Mouse (Mus musculus) monocyte, adult 2 months (primary cell): ENCODE data around the gene Tmem33.

Experiments used
- DNase-seq, 2 experiments: peaks; one replicate each; pipeline ENCODE4 v3.0.0; 2022; ENCODE audit warnings: low spot score in 2 of 2, low read depth in 1 of 2

Tmem33 gene

DNA sequence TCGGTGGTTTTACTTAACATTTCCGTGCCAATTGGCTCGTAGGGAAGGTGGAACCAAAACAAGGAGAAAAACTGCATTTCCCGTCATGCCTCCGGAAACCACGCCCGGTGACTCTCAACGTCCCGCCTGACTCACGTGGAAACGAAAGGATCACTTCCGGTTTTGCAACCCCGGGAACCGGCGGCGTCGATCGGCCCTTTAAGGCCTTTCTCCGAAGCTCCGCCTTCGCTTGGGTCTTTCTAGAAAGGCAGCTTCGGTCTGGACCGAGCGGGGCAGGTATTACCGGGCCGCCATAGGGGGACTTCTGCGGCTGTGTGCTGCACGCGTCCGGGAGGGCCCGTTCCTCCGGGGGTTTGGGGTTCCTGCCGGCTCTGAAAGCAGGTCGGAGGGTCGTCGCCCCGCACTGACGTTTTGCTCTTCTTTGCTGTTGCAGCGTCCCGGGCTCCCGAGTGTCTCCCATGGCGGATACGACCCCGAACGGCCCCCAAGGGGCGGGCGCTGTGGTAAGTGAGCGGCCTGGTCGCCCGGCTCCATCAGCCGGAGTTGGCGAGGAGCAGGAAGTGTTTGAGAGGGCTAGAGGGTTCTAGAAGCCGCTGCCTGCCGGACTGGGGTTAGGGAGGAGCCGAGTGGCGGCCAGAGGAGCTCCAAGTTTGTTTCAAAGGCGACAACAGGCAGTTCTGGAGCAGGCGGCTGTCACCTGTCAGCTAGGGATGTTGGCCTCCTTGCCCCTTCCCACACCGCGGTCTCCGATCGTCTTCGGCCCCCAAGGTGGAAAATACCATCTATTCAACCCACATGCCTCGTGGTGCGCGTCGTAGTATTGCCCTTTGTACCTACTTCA is at the start of gene Tmem33:
TSS of gene Tmem33 (plus strand) at position 35 of the 841 bp plus-strand sequence.
- DNase-seq, result peak; percentile 86 to 89

DNA sequence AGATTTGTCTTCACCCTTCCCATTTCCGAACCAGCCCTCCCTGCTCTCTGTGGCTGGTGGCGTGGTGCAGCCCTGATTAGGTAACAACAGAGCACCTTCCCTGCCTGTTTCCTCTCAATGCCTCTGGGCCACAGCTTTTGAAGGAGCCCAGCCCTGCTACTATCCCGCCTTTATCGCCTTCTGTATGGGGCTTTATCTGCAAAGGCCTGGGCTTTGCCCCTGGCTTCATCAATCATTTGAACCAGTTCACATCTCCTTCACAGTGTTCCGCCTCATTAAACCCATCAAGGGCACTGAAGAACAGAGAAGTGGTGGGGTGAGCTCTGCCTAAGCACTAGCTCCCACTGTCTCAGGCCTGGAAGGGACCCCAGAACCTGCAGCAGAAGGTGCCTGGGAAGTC is 47.2 kb upstream of the Tmem33 start:
- no peak for DNase-seq

DNA sequence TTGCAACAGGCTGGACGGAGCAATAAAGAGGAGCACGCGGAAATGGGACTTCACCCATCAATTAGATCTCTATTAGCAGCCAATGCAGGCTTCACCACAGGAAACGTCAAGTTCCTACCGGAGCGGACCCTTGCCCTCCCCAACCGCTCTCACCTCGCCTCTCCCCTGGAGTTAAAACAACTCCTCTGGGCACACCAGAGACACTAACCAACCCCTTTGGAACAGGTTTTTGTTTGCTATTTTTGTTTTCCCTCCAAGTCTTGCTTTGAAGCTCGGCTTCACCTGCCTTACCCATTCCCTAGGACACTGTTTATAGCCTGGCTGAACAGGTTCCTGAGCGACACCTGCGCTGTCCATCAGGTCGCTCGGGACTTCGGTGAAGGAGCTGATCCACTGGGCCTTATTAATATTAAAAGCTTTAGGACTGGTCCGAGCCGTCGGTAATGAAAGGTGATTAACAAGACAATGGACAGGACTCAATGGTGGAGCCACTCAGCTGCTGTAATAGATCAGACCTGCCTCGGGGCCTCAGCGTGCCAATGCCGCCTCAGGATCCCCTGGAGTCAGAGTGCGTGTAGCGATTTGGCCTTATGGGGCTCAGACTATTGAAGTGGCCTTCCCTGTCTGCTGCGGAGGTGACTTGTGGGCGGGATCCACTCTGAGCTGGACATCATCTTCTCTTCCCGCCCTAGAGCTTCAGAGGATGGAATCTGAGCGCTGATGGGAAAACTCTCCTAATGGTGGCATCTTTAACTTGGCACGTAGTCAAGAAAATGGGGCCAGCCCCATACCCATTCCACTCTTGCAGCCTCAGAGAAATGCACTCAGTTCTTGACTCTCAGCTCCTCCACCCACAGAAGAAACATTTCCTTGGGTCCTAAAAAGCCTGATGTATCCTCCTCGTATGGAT is 45.0 kb upstream of the Tmem33 start:
- DNase-seq, result no peak

DNA sequence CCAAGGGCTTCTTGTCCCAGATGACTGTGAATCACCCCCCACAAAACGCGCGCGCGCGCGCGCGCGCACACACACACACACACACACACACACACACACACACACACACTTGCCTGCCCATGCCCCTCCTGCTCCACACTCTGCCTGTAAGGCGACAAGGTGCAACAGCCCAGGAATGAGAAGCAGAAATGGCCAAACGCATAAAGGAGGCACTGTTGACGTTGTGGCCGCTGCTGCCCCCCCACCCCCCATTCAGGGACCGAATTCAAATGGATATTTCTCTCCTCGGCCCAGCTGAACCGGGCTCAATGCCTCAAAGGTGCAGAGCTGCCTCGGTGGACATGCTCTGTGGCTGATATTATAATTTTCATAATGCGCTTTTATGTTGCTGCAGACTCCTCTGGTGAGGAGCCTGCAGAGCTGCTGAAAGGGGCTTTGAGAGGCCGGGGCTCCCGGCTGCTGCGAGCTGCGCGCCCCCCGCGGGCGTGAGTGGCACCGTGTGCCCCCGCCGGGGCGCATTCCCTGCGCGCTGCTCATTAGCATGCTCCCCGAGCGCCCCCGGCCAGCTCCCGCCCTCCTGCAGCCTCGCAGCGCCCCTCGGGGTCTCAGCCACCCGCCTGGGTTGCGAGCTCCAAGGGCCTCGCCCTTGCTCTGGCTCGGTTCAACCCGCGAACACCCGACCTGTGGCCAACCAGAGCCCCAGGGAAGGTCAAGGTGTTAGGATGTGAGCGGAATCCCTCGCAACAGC is 44.2 kb upstream of the Tmem33 start:
- DNase-seq, result no peak

DNA sequence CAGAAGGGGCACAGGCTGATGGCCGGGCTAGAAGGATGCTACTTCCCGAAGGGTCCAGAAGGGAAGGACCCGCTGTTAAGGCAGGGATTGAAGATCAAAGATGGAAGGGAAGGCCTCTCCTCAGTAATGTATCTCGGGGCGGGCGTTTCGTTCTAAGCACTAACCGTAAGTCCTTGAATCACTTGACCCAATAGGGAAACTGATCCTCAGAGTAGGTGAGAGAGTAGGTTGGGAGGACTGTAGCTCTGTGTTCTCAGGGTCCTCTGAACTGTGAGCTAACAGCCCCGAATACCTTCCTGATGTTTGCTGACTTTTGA is 43.6 kb upstream of the Tmem33 start:
- DNase-seq, result no peak

DNA sequence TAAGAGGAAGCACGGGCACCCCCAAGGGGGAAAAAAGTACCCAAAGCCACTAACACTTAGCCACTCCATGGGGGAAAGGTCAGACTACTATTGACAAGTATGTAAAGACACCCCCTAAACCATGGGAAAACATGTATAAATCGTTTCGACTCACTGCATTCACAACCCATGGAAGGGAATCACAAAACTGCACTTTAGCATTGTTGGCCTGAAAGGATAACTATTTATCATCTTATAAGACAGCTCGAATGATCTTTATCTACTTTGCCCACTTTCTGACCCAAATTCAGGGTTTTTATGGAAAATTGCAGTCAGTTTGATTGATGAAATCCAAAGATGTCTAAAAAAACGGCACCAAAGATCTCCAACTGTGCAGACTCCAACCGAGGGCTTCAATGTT is 38.5 kb upstream of the Tmem33 start:
- DNase-seq, result no peak

DNA sequence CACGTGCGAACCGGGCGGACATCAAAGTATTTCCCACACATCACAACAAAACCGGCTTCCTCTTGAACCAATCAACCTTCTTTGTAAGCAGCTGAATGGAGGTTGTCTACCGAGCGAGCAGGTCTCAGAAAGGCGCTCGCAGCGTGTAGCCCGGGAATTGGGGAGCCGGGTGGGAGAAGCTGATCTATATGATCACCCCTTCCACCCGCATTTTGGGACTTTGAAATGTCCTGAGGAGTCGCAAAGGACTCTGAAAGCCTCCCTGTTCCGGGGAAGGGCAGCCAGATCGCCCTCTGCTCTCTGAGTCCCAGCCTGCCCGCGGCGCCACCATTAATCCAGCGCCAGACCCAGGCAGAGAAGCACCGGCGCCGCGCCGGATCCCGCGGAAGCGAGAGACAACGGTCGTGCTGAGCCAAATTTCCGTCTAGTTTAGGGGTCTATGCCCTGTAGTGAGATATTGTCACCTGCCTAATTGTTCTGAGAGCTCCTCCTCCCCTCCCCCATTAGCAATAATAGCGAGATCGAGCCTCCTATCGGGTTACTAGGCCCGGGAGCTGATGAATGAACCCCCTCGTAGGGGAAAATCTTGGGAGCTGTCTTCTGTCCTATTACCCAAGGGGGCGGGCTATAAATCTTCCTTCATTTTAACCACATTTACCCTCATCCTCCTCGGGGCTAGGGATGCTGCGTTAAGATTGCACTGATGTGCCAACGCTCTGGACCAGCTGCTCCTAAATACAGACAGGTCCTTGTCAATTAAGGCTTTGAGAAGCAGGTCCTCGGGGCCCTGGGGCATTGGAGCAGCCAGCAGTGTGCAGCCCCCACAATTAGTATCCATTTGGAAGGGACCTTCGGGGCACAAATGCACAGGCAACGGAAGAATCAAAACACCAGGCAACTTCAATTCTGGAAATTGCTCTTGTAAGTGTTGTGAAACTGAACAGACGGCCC is 37.6 kb upstream of the Tmem33 start:
- no peak for DNase-seq

DNA sequence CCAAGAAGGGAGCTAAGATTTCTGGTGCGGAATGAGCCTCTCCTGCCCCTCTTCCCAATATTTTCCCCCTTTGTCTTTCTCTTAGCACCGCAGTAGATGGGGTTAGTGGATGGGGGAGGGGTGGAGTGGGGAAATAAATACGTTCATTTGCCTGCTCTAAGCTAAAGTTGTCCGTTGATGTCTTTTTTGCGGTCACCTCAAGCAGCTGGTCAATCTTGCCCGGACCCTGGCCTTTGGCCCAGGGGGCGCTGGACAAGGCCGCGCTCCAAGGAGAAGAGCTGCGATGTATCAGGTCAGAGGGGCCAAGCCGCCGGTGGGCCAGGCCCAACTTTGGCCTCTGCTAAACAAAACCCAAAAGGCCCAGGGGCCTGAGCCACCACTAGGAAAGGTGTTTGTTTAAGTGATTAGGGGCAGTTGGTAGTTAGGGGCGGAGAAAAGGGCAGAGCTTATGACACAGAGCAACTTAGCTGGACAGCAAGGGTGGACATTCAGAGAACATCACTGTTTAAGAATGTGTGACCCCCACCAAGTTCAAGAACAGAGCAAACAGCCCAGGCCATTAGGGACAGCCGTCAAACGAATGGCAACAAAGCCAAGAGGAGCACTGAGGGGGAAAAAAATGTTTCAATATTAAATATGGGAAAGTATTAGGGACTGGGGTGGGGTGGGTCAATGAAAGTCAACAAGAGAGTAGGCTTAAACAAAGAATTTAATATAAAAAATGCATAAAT is 36.8 kb upstream of the Tmem33 start:
- DNase-seq, result no peak

DNA sequence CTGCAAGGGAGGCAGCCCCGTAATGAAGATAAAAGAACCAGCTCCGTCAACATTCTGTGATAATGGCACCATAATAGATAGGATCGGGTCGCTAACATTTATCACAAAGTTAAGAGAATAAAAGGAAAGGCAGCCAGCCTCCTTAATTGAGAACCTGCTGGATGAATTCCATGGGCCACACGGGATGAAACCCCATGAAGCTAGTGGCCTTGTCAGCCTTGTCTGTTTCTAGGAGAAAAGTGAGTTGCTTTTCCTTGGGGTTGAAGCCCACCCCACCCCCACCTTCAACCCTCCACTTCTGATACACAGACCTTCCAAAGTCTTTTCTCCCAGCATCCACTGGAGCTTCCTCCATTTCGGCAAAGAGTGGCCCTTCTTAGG is 36.3 kb upstream of the Tmem33 start:
- DNase-seq, result no peak

DNA sequence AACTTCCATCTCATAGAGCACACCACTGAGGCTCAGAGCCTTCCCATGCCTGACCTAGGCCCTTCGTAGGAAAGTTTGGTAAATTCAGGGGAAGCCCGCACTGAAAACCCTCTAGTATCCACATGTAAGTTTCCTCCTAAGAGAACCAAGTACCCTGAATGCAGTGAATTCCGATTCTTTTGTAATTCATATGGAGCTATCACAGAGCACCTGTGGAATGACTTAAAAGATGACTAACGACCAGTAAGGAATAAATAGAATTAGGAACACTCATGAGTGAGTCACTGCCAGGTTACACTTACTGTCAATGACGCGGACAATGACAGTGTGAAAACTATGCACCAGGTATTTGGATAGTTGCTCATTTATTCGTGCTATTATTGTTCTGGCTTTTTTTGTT is 34.6 kb upstream of the Tmem33 start:
- DNase-seq, result no peak

DNA sequence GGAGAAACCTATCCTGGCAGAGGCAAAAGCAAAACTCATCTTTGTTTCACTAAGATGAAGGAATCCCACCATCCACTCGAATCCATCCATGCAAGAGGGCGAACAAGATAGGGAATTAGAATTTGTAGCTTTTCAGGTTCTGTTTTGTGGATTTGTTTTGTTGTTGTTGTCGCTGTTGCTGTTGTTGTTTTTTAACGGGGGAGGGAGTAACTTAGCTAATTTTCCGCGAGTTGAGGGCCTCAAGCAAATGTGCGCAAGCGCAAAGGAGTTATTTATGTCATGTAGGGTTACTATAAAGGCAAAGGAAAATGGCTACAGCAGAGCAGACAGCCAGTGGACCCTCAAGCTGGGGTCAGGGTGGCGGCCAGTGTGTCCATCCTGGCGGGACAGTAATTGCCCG is 33.1 kb upstream of the Tmem33 start:
- no peak for DNase-seq

DNA sequence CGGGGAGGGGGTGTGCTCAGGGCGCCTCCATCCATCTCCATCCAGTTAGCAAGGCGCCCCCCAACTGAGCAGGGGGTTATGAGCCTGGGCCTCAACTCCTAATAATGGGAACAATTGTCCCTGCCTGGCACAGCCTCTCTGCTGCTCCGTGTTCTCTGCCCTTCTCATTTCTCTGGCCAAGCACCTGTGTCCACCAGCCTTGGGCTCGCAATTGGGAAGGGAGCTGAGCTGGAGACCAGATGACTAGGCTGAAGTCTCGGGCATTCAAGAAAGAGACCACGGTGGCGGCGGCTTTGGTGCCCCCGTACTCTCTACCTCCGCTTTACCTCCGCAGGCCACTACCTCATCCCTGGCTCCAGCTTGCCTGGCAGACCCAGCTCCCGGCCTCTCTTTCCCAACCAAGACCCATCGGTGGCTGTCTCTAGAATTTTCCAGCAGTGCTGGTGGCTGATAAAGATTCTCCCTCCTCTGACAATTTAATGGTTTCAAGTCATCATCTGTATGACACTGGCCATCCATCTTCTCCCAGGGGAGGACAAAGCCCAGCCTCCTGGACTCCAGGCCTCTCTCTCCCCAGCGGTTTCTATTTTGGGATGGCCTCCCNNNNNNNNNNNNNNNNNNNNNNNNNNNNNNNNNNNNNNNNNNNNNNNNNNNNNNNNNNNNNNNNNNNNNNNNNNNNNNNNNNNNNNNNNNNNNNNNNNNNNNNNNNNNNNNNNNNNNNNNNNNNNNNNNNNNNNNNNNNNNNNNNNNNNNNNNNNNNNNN is 32.5 kb upstream of the Tmem33 start:
- DNase-seq, result no peak

DNA sequence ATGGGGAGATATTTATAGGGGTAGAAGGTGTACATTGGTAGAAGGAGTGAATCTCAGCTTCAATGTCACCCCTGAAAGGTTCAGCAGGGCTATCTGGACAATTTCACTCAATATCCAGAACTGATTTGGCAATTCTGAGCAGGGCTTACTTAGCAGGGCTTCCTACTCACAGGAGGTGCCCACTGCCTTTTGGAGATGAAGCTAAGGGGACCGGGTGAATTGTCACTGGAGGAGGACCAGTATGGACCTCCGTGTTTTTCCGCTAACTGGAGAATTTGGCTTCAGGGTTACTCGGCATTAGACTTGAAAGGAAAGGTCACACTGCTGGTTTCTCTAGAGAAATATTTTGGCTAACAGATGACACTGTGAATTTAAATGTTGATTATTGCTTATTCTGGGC is 25.7 kb upstream of the Tmem33 start:
- no peak for DNase-seq

DNA sequence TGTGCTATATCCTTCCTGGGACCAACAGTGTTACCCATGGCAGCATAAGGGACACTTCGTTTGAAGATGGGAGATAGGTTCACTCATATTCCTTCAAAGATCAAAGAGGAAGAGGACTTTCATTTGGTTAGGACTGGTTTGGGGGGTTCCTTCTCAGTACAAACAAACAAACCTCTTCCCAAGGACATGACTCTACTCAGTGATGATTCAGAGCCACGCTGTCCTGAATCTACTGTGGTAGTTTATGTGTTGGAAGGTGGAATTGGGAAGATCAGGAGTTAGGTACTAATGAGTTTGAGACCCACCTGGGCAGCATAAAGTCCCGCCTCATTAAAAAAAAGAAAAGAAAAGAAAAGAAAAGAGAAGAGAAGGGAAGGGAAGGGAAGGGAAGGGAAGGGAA is 24.9 kb upstream of the Tmem33 start:
- DNase-seq, result no peak

DNA sequence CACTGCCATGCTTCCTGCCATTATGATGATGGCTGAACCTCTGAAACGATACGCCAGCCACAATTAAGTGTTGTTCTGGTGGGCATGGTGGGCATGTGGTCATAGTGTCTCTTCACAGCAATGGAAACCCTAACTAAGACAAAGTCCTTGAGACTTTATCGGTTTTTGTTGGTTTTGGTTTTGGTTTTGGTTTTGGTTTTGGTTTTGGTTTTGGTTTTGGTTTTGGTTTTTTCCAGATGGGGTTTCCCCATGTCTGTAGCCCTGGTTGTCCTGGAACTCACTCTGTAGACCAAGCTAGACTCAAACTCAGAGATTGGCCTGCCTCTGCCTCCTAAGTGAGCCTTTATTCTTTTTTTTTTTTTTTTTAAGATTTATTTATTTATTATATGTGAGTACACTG is 23.8 kb upstream of the Tmem33 start:
- no peak for DNase-seq

DNA sequence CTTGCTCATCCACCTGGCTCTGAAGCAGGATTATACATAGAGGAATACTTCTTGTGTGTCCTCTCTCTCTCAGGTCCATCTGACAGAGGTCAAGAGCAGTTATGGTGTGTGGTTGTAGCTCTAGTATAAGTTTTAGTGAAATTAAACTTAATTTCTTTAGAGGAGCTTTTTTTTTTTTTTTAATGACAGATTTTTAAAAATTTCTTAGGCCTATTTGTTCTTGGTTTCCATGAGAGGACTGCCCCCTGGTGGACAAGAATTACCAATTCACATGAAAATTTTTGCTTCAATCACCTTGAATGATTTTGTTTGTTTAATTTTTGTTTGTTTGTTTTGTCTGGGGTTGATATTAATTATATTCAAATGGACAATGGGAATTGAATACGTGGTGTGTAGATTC is 22.1 kb upstream of the Tmem33 start:
- DNase-seq, result no peak

DNA sequence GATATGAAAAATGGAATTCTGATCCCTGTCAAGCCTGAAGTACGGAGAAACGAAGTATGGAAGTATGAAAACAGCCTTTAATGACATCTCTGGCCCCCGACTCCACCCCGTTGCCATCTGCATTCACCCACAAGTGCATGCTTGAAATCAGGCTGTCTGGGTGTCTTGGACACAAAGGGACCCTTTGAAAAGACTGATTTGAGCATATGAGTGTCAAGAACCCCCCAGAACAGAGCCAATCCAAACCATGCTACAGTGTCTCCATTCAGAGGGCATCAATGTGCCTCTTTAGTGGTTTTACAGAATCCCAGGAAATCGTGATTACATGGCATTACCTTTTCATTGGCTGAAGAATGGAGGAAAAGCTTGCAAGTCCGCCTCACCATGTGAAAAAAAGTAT is 18.7 kb upstream of the Tmem33 start:
- DNase-seq, result no peak

DNA sequence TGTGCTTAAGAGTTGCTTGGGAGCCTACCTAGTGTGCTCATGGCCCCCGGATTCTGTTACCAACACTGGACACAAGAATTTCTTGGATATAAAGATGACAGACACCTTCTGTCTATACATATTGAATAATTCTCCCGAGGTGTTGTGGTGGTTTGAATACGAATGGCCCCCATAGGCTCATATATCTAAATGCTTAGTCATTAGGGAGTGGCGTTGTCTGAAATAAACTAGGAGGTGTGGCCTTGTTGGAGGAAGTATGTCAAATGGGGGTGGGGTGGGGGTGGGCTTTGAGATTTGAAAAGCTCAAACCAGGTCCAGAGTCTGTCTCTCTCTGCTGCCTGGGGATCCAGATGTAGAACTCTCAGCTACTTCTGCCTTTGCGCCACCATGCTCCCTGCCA is 17.1 kb upstream of the Tmem33 start:
- no peak for DNase-seq

DNA sequence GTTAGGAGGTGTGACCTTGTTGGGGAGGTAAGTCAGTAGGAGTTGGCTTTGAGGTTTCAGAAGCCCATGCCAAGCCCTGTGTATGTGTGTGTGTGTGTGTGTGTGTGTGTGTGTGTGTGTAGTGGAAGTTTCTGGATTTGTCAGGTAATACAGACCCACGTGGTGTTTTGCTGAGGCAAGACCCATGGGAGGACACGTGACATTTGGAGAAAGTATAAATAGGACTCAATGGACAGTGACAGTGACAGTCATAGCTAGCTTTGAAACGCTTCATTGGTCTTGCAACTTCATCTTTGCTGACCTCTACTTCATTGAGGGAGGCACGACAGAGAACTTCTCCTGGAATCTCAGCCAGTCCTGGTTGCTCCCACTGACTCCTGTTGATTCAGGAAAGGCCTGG is 8.1 kb upstream of the Tmem33 start:
- DNase-seq, result no peak
